Mouse (Mus musculus) intestine, embryonic 14.5 days (tissue): ENCODE measurements around the gene Eid3. TPM values are rescaled to one million over a fixed set of nuclear protein-coding genes. Genes with fewer than 3 reads are reported as not detected.

ENCODE experiments used
- ATAC-seq: fragments of 200-750 bp; cut with Nextera tagmentation; replicated peaks from 2 replicates; pipeline ENCODE4 v1.8.0; 2017; ENCODE audit warnings: low read depth, moderate number of reproducible peaks, moderate TSS enrichment, moderate library complexity; ENCODE audit not compliant: low FRiP score, low TSS enrichment
- DNase-seq: peaks from one replicate; pipeline ENCODE4 v3.0.0-alpha.2; 2018; ENCODE audit warnings: low spot score
- H3K27ac ChIP-seq: fragments of 300-500 bp; sonication (generic); 2 replicates; pipeline ENCODE4 v1.5.1; 2014; ENCODE audit warnings: low read depth, mild to moderate bottlenecking, control low read depth
- H3K27me3 ChIP-seq: fragments of 300-500 bp; sonication (generic); replicated peaks from 2 replicates; pipeline ENCODE4 v1.6.1; 2014; ENCODE audit warnings: low read length, control low read depth; ENCODE audit not compliant: control insufficient read depth, insufficient read depth
- H3K36me3 ChIP-seq: fragments of 300-500 bp; sonication (generic); 2 replicates; pipeline ENCODE4 v1.6.1; 2014; ENCODE audit warnings: low read length, control low read depth; ENCODE audit not compliant: control insufficient read depth, insufficient read depth
- H3K4me1 ChIP-seq: fragments of 300-500 bp; sonication (generic); replicated peaks from 2 replicates; pipeline ENCODE4 v1.6.1; 2014; ENCODE audit warnings: low read length, control low read depth, mixed read lengths; ENCODE audit not compliant: control insufficient read depth, insufficient read depth
- H3K4me2 ChIP-seq: fragments of 300-500 bp; sonication (generic); 2 replicates; pipeline ENCODE4 v1.6.1; 2014; ENCODE audit warnings: low read length
- H3K4me3 ChIP-seq: fragments of 300-500 bp; sonication (generic); 2 replicates; pipeline ENCODE4 v1.5.1; 2014; ENCODE audit warnings: low read depth, low read length, control low read depth, mixed read lengths
- H3K9ac ChIP-seq: fragments of 300-500 bp; sonication (generic); 2 replicates; pipeline ENCODE4 v1.6.1; 2014; ENCODE audit warnings: mild to moderate bottlenecking, low read length
- H3K9me3 ChIP-seq: fragments of 300-500 bp; sonication (generic); 2 replicates; pipeline ENCODE4 v1.6.1; 2016; ENCODE audit warnings: low read length, control low read depth; ENCODE audit not compliant: control insufficient read depth
- WGBS: fragments of 180-500 bp; shearing (Covaris S2); extraction: QIAGEN DNeasy Blood & Tissue Kit; methylation state at CpG from one replicate; pipeline ENCODE4 v1.1.7; 2014; 5-methylcytosine and 5-hydroxymethylcytosine counted together
- polyA plus RNA-seq: library from polyadenylated mRNA; unstranded; fragments of >200 nt; fragmentation: Nextera tagmentation; extraction: Ambion mirVana; gene quantifications from 2 replicates; pipeline ENCODE4 v1.2.1, GENCODE M21; 2014

Gene Eid3
- polyA plus RNA-seq: 0.31 and 0.63 TPM in 2 replicates

GRCm38 (mm10) chr10:82866356-82866755 lies at the start of gene Eid3:
Gene Eid3 (plus strand): TSS chr10:82866626.
- Histone ChIP-seq H3K4me2 (no peak within 1 kb of the TSS), H3K9me3 (no peaks in the 10 kb centered on the region), H3K4me1 (peaks cover 22% of the 10 kb centered on the region), H3K36me3 (peaks cover 40% of the 10 kb centered on the region), H3K9ac (no peak within 1 kb of the TSS), H3K27me3 (no peaks in the 10 kb centered on the region), H3K27ac (no peak within 1 kb of the TSS), H3K4me3 (no peak within 1 kb of the TSS)
- WGBS: 72% methylated on average over 9 of the region's 9 CpGs
- ATAC-seq (no peak), DNase-seq (no peak)

GRCm38 (mm10) chr10:82817514-82817913 lies 48.9 kb upstream of the Eid3 start:
- Histone ChIP-seq H3K9me3 (no peaks in the 10 kb centered on the region), H3K4me2 (no peak overlapping the region), H3K36me3 (no peaks in the 10 kb centered on the region), H3K4me3 (no peak overlapping the region), H3K27me3 (no peaks in the 10 kb centered on the region), H3K4me1 (peaks cover 11% of the 10 kb centered on the region), H3K27ac (no peak overlapping the region), H3K9ac (no peak overlapping the region)
- DNase-seq (no peak), ATAC-seq (no peak)
- 92% methylated on average over 3 of the region's 3 CpGs for WGBS

- Histone ChIP-seq H3K9me3 (no peaks in the 10 kb centered on the region), H3K9ac (no peak overlapping the region), H3K4me2 (no peak overlapping the region), H3K27me3 (no peaks in the 10 kb centered on the region), H3K27ac (no peak overlapping the region), H3K36me3 (no peaks in the 10 kb centered on the region), H3K4me3 (no peak overlapping the region), H3K4me1 (peaks cover 11% of the 10 kb centered on the region)
- DNase-seq (no peak), ATAC-seq (no peak)
- 70% methylated on average over 9 of the region's 9 CpGs for WGBS
Observed at GRCm38 (mm10) chr10:82817936-82818335, 48.5 kb upstream of the Eid3 start.

- ATAC-seq: no peak
- Histone ChIP-seq H3K36me3 (no peaks in the 10 kb centered on the region), H3K4me3 (no peak overlapping the region), H3K9ac (no peak overlapping the region), H3K9me3 (no peaks in the 10 kb centered on the region), H3K27me3 (no peaks in the 10 kb centered on the region), H3K4me1 (peaks cover 11% of the 10 kb centered on the region), H3K4me2 (no peak overlapping the region), H3K27ac (no peak overlapping the region)
- WGBS: 76% methylated on average over 6 of the region's 6 CpGs
- DNase-seq: no peak
Observed at GRCm38 (mm10) chr10:82818661-82819060, 47.8 kb upstream of the Eid3 start.

GRCm38 (mm10) chr10:82823108-82823778 lies 43.2 kb upstream of the Eid3 start:
- 72% methylated on average over 14 of the region's 14 CpGs for WGBS
- H3K9ac ChIP-seq: no peak overlapping the region
- no peaks in the 10 kb centered on the region for H3K9me3 ChIP-seq
- H3K4me1 ChIP-seq: no peaks in the 10 kb centered on the region
- H3K4me2 ChIP-seq: no peak overlapping the region
- DNase-seq: no peak
- no peaks in the 10 kb centered on the region for H3K27me3 ChIP-seq
- ATAC-seq: no peak
- H3K36me3 ChIP-seq: no peaks in the 10 kb centered on the region
- H3K4me3 ChIP-seq: no peak overlapping the region
- no peak overlapping the region for H3K27ac ChIP-seq

GRCm38 (mm10) chr10:82823779-82824177 lies 42.6 kb upstream of the Eid3 start:
- Histone ChIP-seq H3K4me2 (no peak overlapping the region), H3K9ac (no peak overlapping the region), H3K9me3 (no peaks in the 10 kb centered on the region), H3K4me1 (no peaks in the 10 kb centered on the region), H3K36me3 (no peaks in the 10 kb centered on the region), H3K4me3 (no peak overlapping the region), H3K27ac (no peak overlapping the region), H3K27me3 (no peaks in the 10 kb centered on the region)
- ATAC-seq (no peak), DNase-seq (no peak)
- WGBS: 58% methylated on average over 5 of the region's 5 CpGs

- no peak for ATAC-seq
- WGBS: 53% methylated on average over 10 of the region's 10 CpGs
- H3K4me2 ChIP-seq: no peak overlapping the region
- H3K9ac ChIP-seq: no peak overlapping the region
- H3K4me1 ChIP-seq: no peaks in the 10 kb centered on the region
- no peak overlapping the region for H3K27ac ChIP-seq
- no peak overlapping the region for H3K4me3 ChIP-seq
- no peaks in the 10 kb centered on the region for H3K27me3 ChIP-seq
- H3K9me3 ChIP-seq: no peaks in the 10 kb centered on the region
- DNase-seq: no peak
- no peaks in the 10 kb centered on the region for H3K36me3 ChIP-seq
Observed at GRCm38 (mm10) chr10:82824541-82824940, 41.9 kb upstream of the Eid3 start.

- no peak overlapping the region for H3K4me3 ChIP-seq
- no peak for DNase-seq
- no peaks in the 10 kb centered on the region for H3K9me3 ChIP-seq
- H3K4me2 ChIP-seq: no peak overlapping the region
- H3K27ac ChIP-seq: no peak overlapping the region
- no peak for ATAC-seq
- 41% methylated on average over 6 of the region's 6 CpGs for WGBS
- no peaks in the 10 kb centered on the region for H3K4me1 ChIP-seq
- no peaks in the 10 kb centered on the region for H3K36me3 ChIP-seq
- H3K9ac ChIP-seq: no peak overlapping the region
- no peaks in the 10 kb centered on the region for H3K27me3 ChIP-seq
Observed at GRCm38 (mm10) chr10:82826516-82826915, 39.9 kb upstream of the Eid3 start.

GRCm38 (mm10) chr10:82833926-82834325 lies 32.5 kb upstream of the Eid3 start, which contains the start of gene Txnrd1:
Gene Txnrd1 (plus strand): TSS chr10:82833951.
- Histone ChIP-seq H3K4me1 (0 out of 2 replicates have a peak, but pooled peaks cover 5% of the 10 kb centered on the region), H3K4me2 (no peak within 1 kb of the TSS), H3K27me3 (no peaks in the 10 kb centered on the region), H3K9ac (no peak within 1 kb of the TSS), H3K27ac (no peak within 1 kb of the TSS), H3K4me3 (no peak within 1 kb of the TSS), H3K36me3 (no peaks in the 10 kb centered on the region), H3K9me3 (no peaks in the 10 kb centered on the region)
- DNase-seq: no peak
- WGBS: 28% methylated on average over 9 of the region's 9 CpGs
- ATAC-seq: no peak
